11 mouse cellular contexts compared by ENCODE assay signal in genomic region chr12:86687971-86688573, GRCm38 (mm10). TPM values are rescaled to one million over a fixed set of nuclear protein-coding genes. Genes with fewer than 3 reads are reported as not detected.
DNase-seq lines count a peak whose midpoint lies in the region; ATAC-seq lines count a peak whose summit lies in the region.
"Had no signal": no experiment of that assay in that cellular context is flagged by ENCODE, and none has a peak within 500 bp of the region (broad histone marks: within the 10 kb centered on the region; RNA-seq: fewer than 3 reads in every experiment).

No protein-coding gene starts in this region.

- intact Hi-C loops in heart, postnatal 10 days (cut with DNase I): no loop called here

- H3K27me3 ChIP-seq in kidney, embryonic 16.5 days (ENCODE audit: insufficient read depth, low read length): no peaks in the 10 kb centered on the region
- no peaks in the 10 kb centered on the region for H3K27me3 ChIP-seq in embryonic facial prominence, embryonic 10.5 days (replicated peaks; ENCODE audit: low read depth, poor library complexity, severe bottlenecking)
- no peaks in the 10 kb centered on the region for H3K27me3 ChIP-seq in lung, embryonic 15.5 days
- H3K27me3 ChIP-seq: limb, embryonic 15.5 days; Patski had no signal

- no peak overlapping the region for H3K4me3 ChIP-seq in kidney, embryonic 16.5 days (ENCODE audit: low read length)
- H3K4me3 ChIP-seq in embryonic facial prominence, embryonic 10.5 days: no peak overlapping the region
- H3K4me3 ChIP-seq in lung, embryonic 15.5 days: no peak overlapping the region
- H3K4me3 ChIP-seq: limb, embryonic 15.5 days had no signal

- no peaks in the 10 kb centered on the region for H3K9me3 ChIP-seq in kidney, embryonic 16.5 days (ENCODE audit: low read length)
- H3K9me3 ChIP-seq in embryonic facial prominence, embryonic 10.5 days: no peaks in the 10 kb centered on the region
- H3K9me3 ChIP-seq in lung, embryonic 15.5 days: no peaks in the 10 kb centered on the region
- H3K9me3 ChIP-seq: limb, embryonic 15.5 days had no signal

- H3K9ac ChIP-seq in kidney, embryonic 16.5 days (replicated peaks; ENCODE audit: low read length): no peak overlapping the region
- no peak overlapping the region for H3K9ac ChIP-seq in lung, embryonic 15.5 days
- H3K9ac ChIP-seq: limb, embryonic 15.5 days had no signal

- H3K4me1 ChIP-seq in kidney, embryonic 16.5 days (ENCODE audit: insufficient read depth, low read length): peaks cover 10% of the 10 kb centered on the region
- H3K4me1 ChIP-seq in embryonic facial prominence, embryonic 10.5 days: peaks cover 37% of the 10 kb centered on the region
- peaks cover 34% of the 10 kb centered on the region for H3K4me1 ChIP-seq in lung, embryonic 15.5 days

- 79% methylated on average over 4 of the region's 4 CpGs for WGBS in kidney, embryonic 16.5 days
- 77% methylated on average over 4 of the region's 4 CpGs for WGBS in embryonic facial prominence, embryonic 10.5 days
- 62% methylated on average over 4 of the region's 4 CpGs for WGBS in lung, embryonic 15.5 days

- peak overlapping the region; percentile 4; the same call in 1 of the 2 replicates for H3K27ac ChIP-seq in kidney, embryonic 16.5 days (ENCODE audit: low read length)
- peak overlapping the region; percentile 24; the same call in 1 of the 2 replicates for H3K27ac ChIP-seq in embryonic facial prominence, embryonic 10.5 days (replicated peaks)
- peak overlapping the region; percentile 74 for H3K27ac ChIP-seq in lung, embryonic 15.5 days
- H3K27ac ChIP-seq: limb, embryonic 15.5 days had no signal

- H3K36me3 ChIP-seq in kidney, embryonic 16.5 days (ENCODE audit: insufficient read depth, low read length): no peaks in the 10 kb centered on the region
- H3K36me3 ChIP-seq in embryonic facial prominence, embryonic 10.5 days (replicated peaks): peaks cover 93% of the 10 kb centered on the region
- H3K36me3 ChIP-seq in lung, embryonic 15.5 days: peaks cover 4% of the 10 kb centered on the region; the same call in 1 of the 2 replicates

- no peak overlapping the region for H3K4me2 ChIP-seq in kidney, embryonic 16.5 days (replicated peaks; ENCODE audit: low read depth, low read length)
- H3K4me2 ChIP-seq in lung, embryonic 15.5 days: no peak overlapping the region
- H3K4me2 ChIP-seq: limb, embryonic 15.5 days had no signal

- DNase-seq in kidney, adult 8-10 months: no peak
- DNase-seq in embryonic facial prominence, embryonic 10.5 days (ENCODE audit: low spot score): no peak
- DNase-seq in heart, postnatal 10 days: peak; percentile 60 to 64
- no peak for DNase-seq in layer of hippocampus, postnatal 25 days (ENCODE audit: extremely low spot score in 1 of 2, low spot score in 1 of 2)
- no peak for DNase-seq in thymus, postnatal 4 days
- DNase-seq in layer of hippocampus, adult 9-11 months: no peak

- ATAC-seq in kidney, embryonic 16.5 days (ENCODE audit: low FRiP score, low TSS enrichment): peak; percentile 58; the same call in 1 of the 2 replicates
- peak; percentile 55 for ATAC-seq in lung, embryonic 15.5 days (ENCODE audit: borderline replicate concordance, extremely low read depth, low FRiP score, low TSS enrichment)
- ATAC-seq: Patski had no signal

RNA-seq across cellular contexts. Expression of gene Vash1, which starts 9.6 kb away (rescaled TPM):
- polyA plus RNA-seq in kidney, embryonic 16.5 days (2015; fragmentation: Nextera tagmentation; extraction: Ambion mirVana): 8.1 and 9.3 TPM in 2 replicates
- polyA plus RNA-seq in embryonic facial prominence, embryonic 10.5 days (2016; fragmentation: Nextera tagmentation; extraction: Ambion mirVana): 13.5 and 14.7 TPM in 2 replicates
- 10 to 100 TPM; 50.7 to 55.2 TPM for total RNA-seq in heart, postnatal 10 days (2021)
- 13.0 and 13.1 TPM in 2 replicates for polyA plus RNA-seq in lung, embryonic 15.5 days (2015; fragmentation: Nextera tagmentation; extraction: Ambion mirVana)
- 10 to 100 TPM; 46.1 to 55.2 TPM for total RNA-seq in layer of hippocampus, postnatal 25 days (2021)

RNA-seq across cellular contexts. Expression of gene Angel1, which starts 38.2 kb away (rescaled TPM):
- polyA plus RNA-seq in kidney, embryonic 16.5 days (2015; fragmentation: Nextera tagmentation; extraction: Ambion mirVana): 11.7 and 11.9 TPM in 2 replicates
- 14.3 and 15.5 TPM in 2 replicates for polyA plus RNA-seq in embryonic facial prominence, embryonic 10.5 days (2016; fragmentation: Nextera tagmentation; extraction: Ambion mirVana)
- total RNA-seq in heart, postnatal 10 days (2021): 1 to 10 TPM; 4.8 to 5.6 TPM
- polyA plus RNA-seq in lung, embryonic 15.5 days (2015; fragmentation: Nextera tagmentation; extraction: Ambion mirVana): 12.6 and 13.6 TPM in 2 replicates
- total RNA-seq in layer of hippocampus, postnatal 25 days (2021): 1 to 10 TPM; 4.6 to 8.0 TPM

RNA-seq across cellular contexts. Expression of gene Lrrc74a, which starts 46.1 kb away (rescaled TPM):
- polyA plus RNA-seq in kidney, embryonic 16.5 days (2015; fragmentation: Nextera tagmentation; extraction: Ambion mirVana): not detected in 2 replicates
- not detected in 2 replicates for polyA plus RNA-seq in embryonic facial prominence, embryonic 10.5 days (2016; fragmentation: Nextera tagmentation; extraction: Ambion mirVana)
- not detected for total RNA-seq in heart, postnatal 10 days (2021)
- polyA plus RNA-seq in lung, embryonic 15.5 days (2015; fragmentation: Nextera tagmentation; extraction: Ambion mirVana): not detected in 2 replicates
- total RNA-seq in layer of hippocampus, postnatal 25 days (2021): not detected
- total RNA-seq: heart, postnatal 14 days had no signal
- polyA plus RNA-seq: limb, embryonic 15.5 days; Patski had no signal

Comparison
In these comparisons a context has a peak if more than half of its experiments do, and no peak if none do; other contexts are left out.
1. H3K27ac ChIP-seq: peak in every context shown above with its lines; median percentile 74 in lung, embryonic 15.5 days; 24 in embryonic facial prominence, embryonic 10.5 days; 4 in kidney, embryonic 16.5 days.
2. DNase-seq: peak in heart, postnatal 10 days (2 of 2); none in kidney, adult 8-10 months (0 of 2), embryonic facial prominence, embryonic 10.5 days (single experiment), layer of hippocampus, postnatal 25 days (0 of 2), thymus, postnatal 4 days (single experiment) and layer of hippocampus, adult 9-11 months (single experiment).